Mouse (Mus musculus): ENCODE measurements at regions not wholly inside any gene's neighbourhood (a gene's known extent, or its start where the extent isn't known, plus 50 kb on each side); places are given as distances from the start of the nearest gene placed in this dataset.

DNA sequence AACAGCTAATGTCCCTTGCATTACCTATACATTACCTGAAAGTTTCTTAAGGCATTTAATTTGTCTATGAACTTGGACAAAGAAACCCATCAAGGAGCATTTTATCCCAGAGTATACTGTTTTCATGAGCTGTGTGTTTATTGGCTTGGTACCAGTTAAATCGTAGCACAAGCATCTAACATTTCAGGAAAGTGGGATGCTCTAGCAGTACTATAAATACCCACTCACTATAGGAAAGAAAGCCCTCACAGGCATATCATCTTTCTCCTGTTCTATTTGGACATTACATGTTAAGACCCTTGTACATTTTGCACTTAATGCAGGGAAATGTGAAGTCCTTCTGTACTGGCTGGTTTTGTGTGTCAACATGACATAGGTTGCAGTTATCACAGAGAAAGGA, 163.9 kb downstream of the Ptprc start:
- Histone ChIP-seq H3K9me3 (replicated peaks) (no peaks in the 10 kb centered on the region), H3K4me1 (no peaks in the 10 kb centered on the region), H3K27ac (replicated peaks) (no peak overlapping the region), H3K36me3 (no peaks in the 10 kb centered on the region), H3K9ac (replicated peaks) (no peak overlapping the region), H3K27me3 (replicated peaks) (no peaks in the 10 kb centered on the region), H3K4me3 (replicated peaks) (no peak overlapping the region), H3K4me2 (no peak overlapping the region)
- WGBS, result 93% methylated on average over 1 of the region's 1 CpGs
- ATAC-seq (ENCODE audit: low FRiP score), result no peak

DNA sequence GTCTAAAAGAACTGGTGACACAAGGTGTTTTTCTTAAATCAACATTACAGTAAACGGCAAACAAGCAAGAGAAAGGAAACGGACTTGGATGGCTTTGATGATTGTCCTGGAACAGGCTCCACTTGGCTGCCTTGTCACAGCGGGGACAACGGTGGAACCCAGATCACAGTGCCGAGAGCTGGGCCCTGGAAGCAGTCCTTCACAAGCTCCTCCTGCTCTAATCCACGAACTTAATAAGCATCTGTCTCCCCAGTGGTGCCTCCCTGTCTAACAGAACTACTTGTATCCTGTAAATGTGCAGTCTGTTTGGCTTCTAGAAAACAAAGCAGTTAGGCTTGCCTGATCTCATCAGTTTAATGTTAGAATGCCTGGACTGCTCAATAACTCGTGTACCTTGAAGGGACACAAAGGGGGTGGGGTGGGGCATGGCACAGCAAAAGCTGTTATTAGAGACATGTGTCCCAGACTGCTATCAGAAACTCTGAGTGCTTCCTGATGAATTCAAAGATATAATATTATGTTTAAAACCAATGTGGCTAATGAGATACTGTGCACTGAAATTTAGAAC, 164.5 kb downstream of the Ptprc start:
- H3K9ac ChIP-seq (replicated peaks), result no peak overlapping the region
- no peaks in the 10 kb centered on the region for H3K27me3 ChIP-seq (replicated peaks)
- no peak overlapping the region for H3K4me2 ChIP-seq
- H3K4me1 ChIP-seq, result no peaks in the 10 kb centered on the region
- WGBS, result 69% methylated on average over 7 of the region's 7 CpGs
- no peak overlapping the region for H3K27ac ChIP-seq (replicated peaks)
- no peaks in the 10 kb centered on the region for H3K9me3 ChIP-seq (replicated peaks)
- H3K4me3 ChIP-seq (replicated peaks), result no peak overlapping the region
- ATAC-seq (ENCODE audit: low FRiP score), result no peak
- H3K36me3 ChIP-seq, result no peaks in the 10 kb centered on the region

DNA sequence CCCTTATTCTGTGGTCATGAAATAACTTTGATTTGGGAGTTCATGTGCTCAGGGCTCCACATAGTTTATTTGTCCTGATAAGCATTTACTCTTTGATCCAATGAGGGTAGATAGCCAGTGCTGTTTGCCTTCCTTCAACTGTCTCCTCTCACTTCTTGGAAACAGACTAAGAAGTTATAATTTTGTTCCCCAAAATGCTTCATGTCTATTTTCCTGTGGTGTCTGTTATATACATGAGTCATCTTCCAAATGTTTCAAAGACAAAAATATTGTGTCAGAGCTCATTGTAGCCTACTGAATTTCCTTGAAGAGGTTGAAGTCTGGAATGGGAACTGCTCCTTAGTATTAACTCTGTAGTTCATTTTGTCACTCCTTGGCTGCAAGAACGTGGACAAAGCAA, 168.7 kb downstream of the Ptprc start:
- H3K4me3 ChIP-seq (replicated peaks), result no peak overlapping the region
- 54% methylated on average over 1 of the region's 1 CpGs for WGBS
- H3K9ac ChIP-seq (replicated peaks), result no peak overlapping the region

DNA sequence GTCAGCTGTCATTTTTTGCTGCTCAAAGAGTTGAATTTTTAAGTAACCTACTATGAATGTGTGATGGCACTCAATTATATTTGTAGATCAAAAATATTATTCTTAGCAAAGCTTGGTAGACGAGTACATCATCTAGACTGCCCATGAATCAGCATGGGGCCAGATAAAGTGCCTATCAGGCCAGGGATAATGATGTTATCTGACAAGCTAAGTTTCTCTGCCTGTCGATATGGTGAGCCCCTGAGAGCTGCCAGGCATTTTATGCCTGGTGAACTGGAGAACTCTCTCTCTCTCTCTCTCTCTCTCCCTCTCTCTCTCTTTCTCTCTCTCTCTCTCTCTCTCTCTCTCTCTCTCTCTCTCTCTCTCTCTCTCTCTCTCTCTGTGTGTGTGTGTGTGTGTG, 171.2 kb downstream of the Ptprc start:
- Histone ChIP-seq H3K4me2 (no peak overlapping the region), H3K9ac (replicated peaks) (no peak overlapping the region), H3K4me1 (no peaks in the 10 kb centered on the region), H3K4me3 (replicated peaks) (no peak overlapping the region), H3K36me3 (no peaks in the 10 kb centered on the region), H3K27me3 (replicated peaks) (no peaks in the 10 kb centered on the region), H3K9me3 (replicated peaks) (no peaks in the 10 kb centered on the region), H3K27ac (replicated peaks) (no peak overlapping the region)
- ATAC-seq (ENCODE audit: low FRiP score), result no peak
- 47% methylated on average over 2 of the region's 2 CpGs for WGBS

More for the DNA sequence above, 168.7 kb downstream of the Ptprc start:
- ATAC-seq (ENCODE audit: low FRiP score), result no peak
- Histone ChIP-seq H3K27me3 (replicated peaks) (no peaks in the 10 kb centered on the region), H3K4me1 (no peaks in the 10 kb centered on the region), H3K4me2 (no peak overlapping the region), H3K27ac (replicated peaks) (no peak overlapping the region), H3K9me3 (replicated peaks) (no peaks in the 10 kb centered on the region), H3K36me3 (no peaks in the 10 kb centered on the region)

DNA sequence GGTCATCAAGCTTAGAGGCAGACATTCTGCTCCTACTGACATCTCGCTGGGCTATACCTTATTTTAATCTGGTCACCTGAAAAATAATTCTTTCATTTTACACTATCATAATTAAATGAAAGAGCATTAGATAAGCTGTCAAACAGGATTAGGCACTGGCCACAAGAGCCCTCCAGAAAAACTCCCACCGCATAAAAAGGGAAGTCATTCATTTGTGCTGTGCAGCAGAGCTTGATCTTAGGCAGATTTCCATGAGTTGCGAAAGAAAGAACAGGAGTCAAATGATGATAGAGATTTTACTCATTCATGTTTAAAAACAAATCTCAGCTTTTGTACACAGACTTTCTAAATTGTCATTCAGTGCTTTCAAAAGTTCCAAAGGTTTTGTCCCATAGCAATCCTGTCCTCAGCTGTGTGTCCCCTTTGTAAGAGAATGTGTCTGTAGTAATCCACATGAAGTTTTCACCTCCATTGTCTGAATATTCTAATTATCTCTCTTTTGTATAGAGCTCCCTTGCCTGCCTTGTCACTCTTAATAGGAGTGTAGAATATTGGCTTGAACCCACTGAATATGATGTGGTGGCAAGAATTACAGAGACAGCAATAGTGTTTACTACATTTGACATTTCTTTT, 176.1 kb downstream of the Ptprc start:
- H3K36me3 ChIP-seq, result no peaks in the 10 kb centered on the region
- no peak overlapping the region for H3K4me2 ChIP-seq
- no peak overlapping the region for H3K9ac ChIP-seq (replicated peaks)
- no peak overlapping the region for H3K27ac ChIP-seq (replicated peaks)
- H3K9me3 ChIP-seq (replicated peaks), result no peaks in the 10 kb centered on the region
- no peak for ATAC-seq (ENCODE audit: low FRiP score)
- H3K4me1 ChIP-seq, result no peaks in the 10 kb centered on the region
- H3K27me3 ChIP-seq (replicated peaks), result no peaks in the 10 kb centered on the region
- H3K4me3 ChIP-seq (replicated peaks), result no peak overlapping the region
- 92% methylated on average over 3 of the region's 3 CpGs for WGBS

DNA sequence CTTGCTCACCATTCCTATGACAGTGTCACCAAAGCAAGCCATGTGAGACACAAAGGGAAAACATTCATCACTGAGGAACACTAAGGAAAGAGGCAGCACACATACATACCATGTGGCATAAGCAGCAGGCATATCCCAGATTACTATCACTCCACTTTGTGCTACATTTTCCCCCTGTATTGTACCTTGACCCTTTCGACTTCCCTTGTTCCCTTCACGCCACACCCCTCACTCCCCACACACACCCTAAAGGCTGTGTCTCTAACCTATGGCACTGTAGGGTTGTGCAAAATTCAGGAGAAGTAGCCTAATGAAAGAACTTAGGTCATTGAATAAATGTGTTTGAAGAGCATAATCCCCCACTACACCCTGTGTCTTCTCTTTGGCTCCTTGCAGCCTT, 179.5 kb downstream of the Ptprc start:
- Histone ChIP-seq H3K9me3 (replicated peaks) (no peaks in the 10 kb centered on the region), H3K4me3 (replicated peaks) (no peak overlapping the region), H3K4me1 (no peaks in the 10 kb centered on the region), H3K4me2 (no peak overlapping the region), H3K36me3 (no peaks in the 10 kb centered on the region), H3K27me3 (replicated peaks) (no peaks in the 10 kb centered on the region), H3K9ac (replicated peaks) (no peak overlapping the region), H3K27ac (replicated peaks) (no peak overlapping the region)
- ATAC-seq (ENCODE audit: low FRiP score), result no peak
- WGBS, result 91% methylated on average over 2 of the region's 2 CpGs

DNA sequence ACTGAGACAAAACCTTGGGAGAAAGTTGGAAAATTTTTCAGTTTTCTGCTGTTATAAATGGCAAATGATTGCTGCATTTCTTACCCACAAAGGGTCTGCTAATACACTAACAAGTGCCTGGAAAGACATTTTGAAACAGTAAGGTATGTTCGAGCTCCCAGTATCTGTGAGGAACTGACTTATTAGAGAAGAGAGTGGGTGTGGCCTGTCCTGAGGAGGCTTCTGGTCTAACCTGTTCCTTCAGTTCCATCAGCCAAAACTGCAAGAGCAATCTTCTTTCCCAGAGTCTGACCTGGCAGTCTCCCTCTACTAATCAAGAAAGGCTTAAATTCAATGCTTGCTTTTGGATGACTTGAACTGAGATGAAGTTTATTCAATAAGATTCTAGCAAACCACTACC, 183.6 kb downstream of the Ptprc start:
- Histone ChIP-seq H3K27me3 (replicated peaks) (no peaks in the 10 kb centered on the region), H3K36me3 (no peaks in the 10 kb centered on the region), H3K27ac (replicated peaks) (no peak overlapping the region), H3K4me1 (no peaks in the 10 kb centered on the region), H3K4me3 (replicated peaks) (no peak overlapping the region), H3K9me3 (replicated peaks) (no peaks in the 10 kb centered on the region), H3K4me2 (no peak overlapping the region), H3K9ac (replicated peaks) (no peak overlapping the region)
- 92% methylated on average over 1 of the region's 1 CpGs for WGBS
- ATAC-seq (ENCODE audit: low FRiP score), result no peak

DNA sequence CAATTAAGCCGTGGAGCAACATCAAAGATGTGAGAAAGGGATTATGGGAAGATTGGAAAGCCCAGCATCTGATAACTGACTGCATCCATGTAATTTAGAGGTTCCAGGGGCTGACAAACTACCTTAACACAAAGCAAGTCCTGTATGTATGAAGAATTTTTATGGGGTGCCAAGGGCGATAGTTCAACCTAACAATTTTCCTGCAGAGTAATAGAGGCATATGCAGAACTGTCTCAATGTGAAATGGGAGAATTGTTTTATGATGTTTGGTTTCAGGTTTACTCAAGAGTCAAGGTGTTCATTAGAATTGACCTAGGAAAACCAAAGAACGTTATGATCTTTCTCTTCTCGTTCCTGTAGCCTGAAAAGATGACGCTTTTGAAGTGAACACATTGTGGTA, 184.1 kb downstream of the Ptprc start:
- ATAC-seq (ENCODE audit: low FRiP score), result no peak
- no peak overlapping the region for H3K9ac ChIP-seq (replicated peaks)
- WGBS, result 92% methylated on average over 5 of the region's 5 CpGs

DNA sequence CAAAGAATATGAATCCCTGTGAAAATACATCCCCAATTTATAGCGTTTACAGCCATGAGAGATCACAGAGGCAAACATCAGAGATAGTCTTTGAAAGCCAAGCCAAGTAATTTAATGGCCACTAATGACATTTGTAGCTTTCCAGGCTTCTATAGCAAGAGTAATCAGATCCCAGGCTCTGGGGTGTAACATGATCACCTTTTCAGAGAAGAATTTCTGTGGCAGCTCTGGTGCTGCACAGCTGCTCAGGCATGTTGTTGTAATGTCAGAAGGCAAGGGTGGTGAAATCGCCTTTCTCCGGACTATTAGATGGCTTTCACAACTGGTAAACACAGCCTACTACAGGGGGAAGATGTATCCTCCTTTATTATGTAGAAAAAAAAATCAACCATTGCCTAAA, 202.1 kb downstream of the Ptprc start:
- Histone ChIP-seq H3K4me1 (no peaks in the 10 kb centered on the region), H3K27ac (replicated peaks) (no peak overlapping the region; the same call in 1 of the 2 replicates), H3K9me3 (replicated peaks) (no peaks in the 10 kb centered on the region), H3K4me3 (replicated peaks) (no peak overlapping the region), H3K27me3 (replicated peaks) (no peaks in the 10 kb centered on the region), H3K4me2 (no peak overlapping the region), H3K9ac (replicated peaks) (no peak overlapping the region), H3K36me3 (no peaks in the 10 kb centered on the region)
- WGBS, result 64% methylated on average over 3 of the region's 3 CpGs
- ATAC-seq (ENCODE audit: low FRiP score), result no peak

More for the DNA sequence above, 184.1 kb downstream of the Ptprc start:
- H3K9me3 ChIP-seq (replicated peaks), result no peaks in the 10 kb centered on the region
- H3K27ac ChIP-seq (replicated peaks), result no peak overlapping the region
- no peaks in the 10 kb centered on the region for H3K36me3 ChIP-seq
- no peaks in the 10 kb centered on the region for H3K27me3 ChIP-seq (replicated peaks)
- H3K4me2 ChIP-seq, result no peak overlapping the region
- no peaks in the 10 kb centered on the region for H3K4me1 ChIP-seq
- no peak overlapping the region for H3K4me3 ChIP-seq (replicated peaks)

DNA sequence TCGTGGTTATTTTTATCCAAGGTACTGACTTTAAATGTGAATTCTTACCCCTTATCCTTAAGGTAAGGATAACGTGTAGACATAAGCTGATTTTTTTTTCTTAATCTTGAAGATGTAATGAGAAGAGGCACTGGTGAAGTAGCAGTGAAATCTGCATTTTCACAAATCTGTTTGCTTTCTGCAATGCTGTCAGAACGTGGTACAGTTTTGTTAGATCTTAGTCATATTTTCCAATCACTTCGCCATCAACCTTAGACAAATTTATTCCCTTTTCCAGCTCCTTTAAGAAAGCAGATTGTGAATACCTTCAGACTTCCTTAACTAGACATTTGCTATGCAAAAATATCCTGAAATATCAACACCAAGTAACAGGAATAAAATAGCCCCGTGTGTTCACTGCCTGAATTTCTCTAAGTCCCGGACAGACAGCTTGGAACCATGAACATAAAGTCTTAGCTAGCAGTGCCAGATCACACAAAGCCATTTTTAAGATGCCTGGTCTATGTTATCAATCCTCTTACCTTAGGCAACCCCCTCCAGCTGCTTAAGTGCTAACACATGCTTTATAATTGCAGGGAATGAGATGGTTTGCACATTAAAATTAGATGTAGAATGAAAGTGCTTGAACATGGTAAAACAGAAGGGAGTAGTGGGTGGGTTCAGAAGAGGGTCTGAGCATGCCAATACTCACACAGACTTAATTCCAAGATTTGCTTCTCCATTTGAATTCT, 202.7 kb downstream of the Ptprc start:
- Histone ChIP-seq H3K4me1 (no peaks in the 10 kb centered on the region), H3K4me2 (no peak overlapping the region), H3K36me3 (no peaks in the 10 kb centered on the region), H3K9me3 (replicated peaks) (no peaks in the 10 kb centered on the region), H3K9ac (replicated peaks) (no peak overlapping the region), H3K27ac (replicated peaks) (no peak overlapping the region; the same call in 1 of the 2 replicates), H3K4me3 (replicated peaks) (no peak overlapping the region), H3K27me3 (replicated peaks) (no peaks in the 10 kb centered on the region)
- ATAC-seq (ENCODE audit: low FRiP score), result no peak
- WGBS, result 77% methylated on average over 6 of the region's 6 CpGs

DNA sequence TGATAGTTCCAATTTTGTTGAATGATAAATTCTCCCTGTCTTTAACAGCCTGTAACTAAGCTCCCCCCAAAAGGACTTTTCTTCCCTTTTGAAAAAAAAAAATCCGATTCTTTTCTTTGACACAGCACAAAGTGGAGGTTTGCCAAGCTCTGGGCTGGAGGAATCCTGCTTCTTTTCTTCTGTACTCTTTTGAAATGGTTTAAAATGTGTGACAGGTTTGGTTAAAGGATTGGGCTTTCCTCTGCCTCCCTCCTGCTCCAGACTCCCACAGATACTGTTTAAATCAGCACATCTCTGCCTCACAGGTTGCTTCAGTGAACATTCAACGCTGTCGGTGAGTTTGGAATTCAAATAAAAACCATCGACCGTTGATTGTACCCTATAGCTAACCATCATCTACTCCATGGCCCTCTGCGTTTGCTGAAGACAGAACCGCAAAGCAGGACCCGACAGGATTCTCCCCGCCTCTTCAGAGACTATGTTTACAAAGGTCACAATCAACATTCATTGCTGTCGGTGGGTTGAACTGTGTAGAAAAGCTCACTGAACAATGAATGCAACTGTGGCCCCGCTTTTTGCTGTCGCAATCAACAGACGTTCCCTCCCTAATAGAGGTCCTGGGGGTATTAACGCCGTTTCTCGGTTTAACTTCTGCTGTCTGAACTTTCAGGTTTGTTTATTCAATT, 209.2 kb downstream of the Ptprc start:
- 40% methylated on average over 16 of the region's 16 CpGs for WGBS
- Histone ChIP-seq H3K9ac (replicated peaks) (no peak overlapping the region), H3K4me3 (replicated peaks) (no peak overlapping the region), H3K4me1 (peaks cover 4% of the 10 kb centered on the region), H3K9me3 (replicated peaks) (no peaks in the 10 kb centered on the region), H3K27me3 (replicated peaks) (no peaks in the 10 kb centered on the region), H3K4me2 (0 out of 2 replicates have a peak overlapping the region, but pooled peaks have one; percentile 13), H3K27ac (replicated peaks) (peak overlapping the region; percentile 62), H3K36me3 (0 out of 2 replicates have a peak, but pooled peaks cover 3% of the 10 kb centered on the region)
- ATAC-seq (ENCODE audit: low FRiP score), result peak; percentile 57

DNA sequence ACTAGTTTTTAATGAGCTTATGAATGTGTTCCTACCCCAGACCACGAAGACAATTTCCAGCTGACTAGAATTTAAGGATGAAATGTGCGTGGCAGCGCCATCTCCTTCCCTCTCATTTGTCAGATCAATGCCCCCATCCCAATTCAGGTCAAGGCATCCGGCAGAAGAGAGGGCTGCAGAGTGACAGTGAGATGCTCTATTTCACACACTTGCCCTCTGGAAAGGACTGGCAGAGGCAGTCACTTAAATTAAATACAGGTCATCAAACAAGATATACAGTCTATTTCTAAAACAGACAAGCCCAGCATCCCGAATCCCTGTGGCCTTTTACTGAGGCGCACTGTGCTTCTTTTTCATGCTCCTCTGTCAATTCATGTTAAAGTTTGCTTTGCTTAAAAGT, 211.9 kb downstream of the Ptprc start:
- Histone ChIP-seq H3K4me2 (no peak overlapping the region), H3K4me1 (peaks cover 4% of the 10 kb centered on the region), H3K4me3 (replicated peaks) (no peak overlapping the region), H3K36me3 (0 out of 2 replicates have a peak, but pooled peaks cover 3% of the 10 kb centered on the region), H3K27me3 (replicated peaks) (no peaks in the 10 kb centered on the region), H3K9me3 (replicated peaks) (no peaks in the 10 kb centered on the region), H3K9ac (replicated peaks) (no peak overlapping the region), H3K27ac (replicated peaks) (no peak overlapping the region)
- WGBS, result 34% methylated on average over 6 of the region's 6 CpGs
- ATAC-seq (ENCODE audit: low FRiP score), result no peak

Data from neural tube, embryonic 15.5 days (tissue).